Mouse (Mus musculus) kidney, postnatal 0 days (tissue): ENCODE measurements around the gene Cbx2. TPM values are rescaled to one million over a fixed set of nuclear protein-coding genes. Genes with fewer than 3 reads are reported as not detected.
A peak's percentile ranks its signal among the peaks of the same experiment; 100 is the strongest.

ENCODE experiments used
- ATAC-seq: fragments of 200-750 bp; cut with Nextera tagmentation; replicated peaks from 2 replicates; pipeline ENCODE4 v1.8.0; 2017; ENCODE audit warnings: low read depth, moderate number of reproducible peaks, moderate TSS enrichment, moderate library complexity; ENCODE audit not compliant: low FRiP score
- DNase-seq: peaks from one replicate; pipeline ENCODE4 v3.0.0-alpha.2; 2016; ENCODE audit warnings: low spot score
- H3K27ac ChIP-seq: fragments of 300-500 bp; sonication (generic); 2 replicates; pipeline ENCODE4 v1.5.1; 2014; ENCODE audit warnings: mild to moderate bottlenecking
- H3K27me3 ChIP-seq: fragments of 300-500 bp; sonication (generic); 2 replicates; pipeline ENCODE4 v1.6.1; 2014; ENCODE audit warnings: low read length, mixed read lengths; ENCODE audit not compliant: insufficient read depth
- H3K36me3 ChIP-seq: fragments of 300-500 bp; sonication (generic); 2 replicates; pipeline ENCODE4 v1.6.1; 2014; ENCODE audit warnings: low read length, mixed read lengths; ENCODE audit not compliant: insufficient read depth
- H3K4me1 ChIP-seq: fragments of 300-500 bp; sonication (generic); replicated peaks from 2 replicates; pipeline ENCODE4 v1.6.1; 2014; ENCODE audit warnings: antibody characterized with exemption, low read length, mixed read lengths; ENCODE audit not compliant: insufficient read depth
- H3K4me2 ChIP-seq: fragments of 300-500 bp; sonication (generic); 2 replicates; pipeline ENCODE4 v1.6.1; 2014; ENCODE audit warnings: mild to moderate bottlenecking, low read length, moderate library complexity, mixed read lengths
- H3K4me3 ChIP-seq: fragments of 300-500 bp; sonication (generic); replicated peaks from 2 replicates; pipeline ENCODE4 v1.5.1; 2014; ENCODE audit warnings: low read depth, low read length
- H3K9ac ChIP-seq: fragments of 300-500 bp; sonication (generic); 2 replicates; pipeline ENCODE4 v1.6.1; 2014; ENCODE audit warnings: low read depth, low read length
- H3K9me3 ChIP-seq: fragments of 300-500 bp; sonication (generic); replicated peaks from 2 replicates; pipeline ENCODE4 v1.6.1; 2016; ENCODE audit warnings: low read length, inconsistent platforms, mixed read lengths
- CTCF ChIP-seq: IDR thresholded peaks from 2 replicates; pipeline ENCODE4 v1.5.1; 2016; ENCODE audit warnings: antibody characterized with exemption, low read depth, mild to moderate bottlenecking, moderate library complexity
- WGBS: fragments of 180-500 bp; shearing (Covaris S2); extraction: QIAGEN DNeasy Blood & Tissue Kit; methylation state at CpG from one replicate; pipeline ENCODE4 v1.1.7; 2014; 5-methylcytosine and 5-hydroxymethylcytosine counted together
- polyA plus RNA-seq: library from polyadenylated mRNA; unstranded; fragments of >200 nt; fragmentation: Nextera tagmentation; extraction: Ambion mirVana; gene quantifications from 2 replicates; pipeline ENCODE4 v1.2.1, GENCODE M21; 2015

Gene Cbx2
- polyA plus RNA-seq, 1 experiment from 2014 or later: 16.7 TPM

GRCm38 (mm10) chr11:119078691-119079444 lies 56.1 kb downstream of the Cbx2 start:
- peak overlapping the region; percentile 36 for H3K27ac ChIP-seq
- no peaks in the 10 kb centered on the region for H3K27me3 ChIP-seq
- WGBS: 4% methylated on average over 21 of the region's 27 CpGs
- H3K9me3 ChIP-seq: no peaks in the 10 kb centered on the region
- DNase-seq (no peak), ATAC-seq (no peak)
- no peak overlapping the region for H3K4me3 ChIP-seq
- H3K4me2 ChIP-seq: peak overlapping the region; percentile 35
- no peak overlapping the region for H3K9ac ChIP-seq
- H3K4me1 ChIP-seq: peaks cover 40% of the 10 kb centered on the region
- no peak for TF ChIP-seq CTCF
- H3K36me3 ChIP-seq: peaks cover 19% of the 10 kb centered on the region

- DNase-seq (no peak), ATAC-seq (no peak)
- Histone ChIP-seq H3K27me3 (no peaks in the 10 kb centered on the region), H3K9ac (no peak overlapping the region), H3K4me3 (no peak overlapping the region), H3K27ac (peak overlapping the region; percentile 36), H3K4me2 (peak overlapping the region; percentile 35), H3K36me3 (peaks cover 19% of the 10 kb centered on the region), H3K9me3 (no peaks in the 10 kb centered on the region), H3K4me1 (peaks cover 46% of the 10 kb centered on the region)
- no peak for TF ChIP-seq CTCF
- WGBS: 55% methylated on average over 7 of the region's 7 CpGs
These were observed 56.7 kb downstream of the Cbx2 start for GRCm38 (mm10) chr11:119079445-119079837.

- H3K4me2 ChIP-seq: no peak overlapping the region
- no peak overlapping the region for H3K27ac ChIP-seq
- TF ChIP-seq CTCF: no peak
- peaks cover 49% of the 10 kb centered on the region for H3K4me1 ChIP-seq
- H3K9ac ChIP-seq: no peak overlapping the region
- no peaks in the 10 kb centered on the region for H3K9me3 ChIP-seq
- H3K4me3 ChIP-seq: no peak overlapping the region
- peaks cover 19% of the 10 kb centered on the region for H3K36me3 ChIP-seq
- no peaks in the 10 kb centered on the region for H3K27me3 ChIP-seq
- WGBS: 65% methylated on average over 33 of the region's 33 CpGs
- ATAC-seq (no peak), DNase-seq (no peak)
These were observed 57.8 kb downstream of the Cbx2 start for GRCm38 (mm10) chr11:119080461-119081147.

Other genes starting within 250 kb of the Cbx2 start
- 0.42 and 0.82 TPM in 2 replicates for gene Rbfox3, start 111.4 kb upstream of the Cbx2 start, polyA plus RNA-seq
- not detected in 2 replicates for gene Enpp7, start 34.8 kb upstream of the Cbx2 start, polyA plus RNA-seq
- gene Cbx8, start 18.0 kb downstream of the Cbx2 start, polyA plus RNA-seq: 6.1 and 7.7 TPM in 2 replicates
- gene Cbx4, start 63.3 kb downstream of the Cbx2 start, polyA plus RNA-seq: 8.0 and 9.7 TPM in 2 replicates
- gene Tbc1d16, start 205.5 kb downstream of the Cbx2 start, polyA plus RNA-seq: 9.2 and 9.5 TPM in 2 replicates
- 3.3 and 4.0 TPM in 2 replicates for gene Ccdc40, start 205.6 kb downstream of the Cbx2 start, polyA plus RNA-seq
- gene Gaa, start 244.9 kb downstream of the Cbx2 start, polyA plus RNA-seq: 64.6 and 68.5 TPM in 2 replicates